Mouse (Mus musculus) limb, embryonic 10.5 days (tissue): ENCODE data around the gene Grifin. TPM values are rescaled to one million over a fixed set of nuclear protein-coding genes. Genes with fewer than 3 reads are reported as not detected.
A peak's percentile ranks its signal among the peaks of the same experiment; 100 is the strongest.

Source experiments
- DNase-seq: peaks from one replicate; pipeline ENCODE4 v3.0.0-alpha.2; 2017; ENCODE audit warnings: low spot score
- H3K27ac ChIP-seq: fragments of 300-500 bp; sonication (generic); 2 replicates; pipeline ENCODE4 v1.5.1; 2016; ENCODE audit warnings: mild to moderate bottlenecking
- H3K27me3 ChIP-seq: fragments of 300-500 bp; sonication (generic); 2 replicates; pipeline ENCODE4 v1.6.1; 2016; ENCODE audit warnings: low read depth, mild to moderate bottlenecking; ENCODE audit not compliant: poor library complexity, severe bottlenecking
- H3K36me3 ChIP-seq: fragments of 300-500 bp; sonication (generic); 2 replicates; pipeline ENCODE4 v1.6.1; 2016; ENCODE audit warnings: mild to moderate bottlenecking, moderate library complexity
- H3K4me1 ChIP-seq: fragments of 300-500 bp; sonication (generic); 2 replicates; pipeline ENCODE4 v1.6.1; 2016
- H3K4me3 ChIP-seq: fragments of 300-500 bp; sonication (generic); 2 replicates; pipeline ENCODE4 v1.5.1; 2016; ENCODE audit warnings: mild to moderate bottlenecking, moderate library complexity
- H3K9me3 ChIP-seq: fragments of 300-500 bp; sonication (generic); replicated peaks from 2 replicates; pipeline ENCODE4 v1.6.1; 2016; ENCODE audit warnings: mild to moderate bottlenecking
- WGBS: fragments of 180-500 bp; shearing (Covaris S2); methylation state at CpG from one replicate; pipeline ENCODE4 v1.1.7; 2016; 5-methylcytosine and 5-hydroxymethylcytosine counted together
- polyA plus RNA-seq: library from polyadenylated mRNA; unstranded; fragments of >200 nt; fragmentation: Nextera tagmentation; extraction: Ambion mirVana; gene quantifications from 2 replicates; pipeline ENCODE4 v1.2.1, GENCODE M21; 2016

Grifin gene
- polyA plus RNA-seq, 1 experiment from 2014 or later, result not detected

- Histone ChIP-seq H3K36me3 (no peaks in the 10 kb centered on the region), H3K27ac (no peak overlapping the region), H3K4me3 (no peak overlapping the region), H3K9me3 (no peaks in the 10 kb centered on the region), H3K4me1 (peaks cover 62% of the 10 kb centered on the region), H3K27me3 (peaks cover 63% of the 10 kb centered on the region)
- 13% methylated on average over 3 of the region's 3 CpGs for WGBS
- no peak for DNase-seq
Observed at GRCm38 (mm10) chr5:140605228-140605627, 40.4 kb upstream of the Grifin start.

GRCm38 (mm10) chr5:140604386-140604785 is 39.5 kb upstream of the Grifin start:
- no peaks in the 10 kb centered on the region for H3K36me3 ChIP-seq
- H3K27me3 ChIP-seq, result peaks cover 55% of the 10 kb centered on the region
- DNase-seq, result no peak
- H3K27ac ChIP-seq, result no peak overlapping the region
- 81% methylated on average over 8 of the region's 8 CpGs for WGBS
- peaks cover 58% of the 10 kb centered on the region for H3K4me1 ChIP-seq
- H3K9me3 ChIP-seq, result no peaks in the 10 kb centered on the region
- H3K4me3 ChIP-seq, result no peak overlapping the region

- Histone ChIP-seq H3K27ac (no peak overlapping the region), H3K36me3 (no peaks in the 10 kb centered on the region), H3K27me3 (peaks cover 36% of the 10 kb centered on the region), H3K4me1 (peaks cover 40% of the 10 kb centered on the region), H3K9me3 (no peaks in the 10 kb centered on the region), H3K4me3 (no peak overlapping the region)
- no peak for DNase-seq
- 43% methylated on average over 2 of the region's 2 CpGs for WGBS
Observed at GRCm38 (mm10) chr5:140602540-140602939, 37.7 kb upstream of the Grifin start.

- H3K9me3 ChIP-seq, result no peaks in the 10 kb centered on the region
- H3K27ac ChIP-seq, result no peak overlapping the region
- H3K4me3 ChIP-seq, result no peak overlapping the region
- H3K27me3 ChIP-seq, result peaks cover 28% of the 10 kb centered on the region
- H3K36me3 ChIP-seq, result no peaks in the 10 kb centered on the region
- no peak for DNase-seq
- peaks cover 37% of the 10 kb centered on the region for H3K4me1 ChIP-seq
- 80% methylated on average over 12 of the region's 12 CpGs for WGBS
Observed at GRCm38 (mm10) chr5:140601712-140602111, 36.8 kb upstream of the Grifin start.

GRCm38 (mm10) chr5:140599939-140600338 is 35.1 kb upstream of the Grifin start:
- Histone ChIP-seq H3K4me3 (no peak overlapping the region), H3K27ac (peak overlapping the region; percentile 11; the same call in 1 of the 2 replicates), H3K4me1 (peaks cover 20% of the 10 kb centered on the region), H3K27me3 (peaks cover 10% of the 10 kb centered on the region), H3K36me3 (no peaks in the 10 kb centered on the region), H3K9me3 (no peaks in the 10 kb centered on the region)
- DNase-seq, result no peak
- WGBS, result 45% methylated on average over 5 of the region's 5 CpGs

GRCm38 (mm10) chr5:140597787-140598186 is 32.9 kb upstream of the Grifin start:
- 89% methylated on average over 4 of the region's 4 CpGs for WGBS
- Histone ChIP-seq H3K36me3 (no peaks in the 10 kb centered on the region), H3K27me3 (no peaks in the 10 kb centered on the region), H3K4me3 (no peak overlapping the region), H3K9me3 (no peaks in the 10 kb centered on the region), H3K4me1 (peaks cover 20% of the 10 kb centered on the region), H3K27ac (no peak overlapping the region)
- no peak for DNase-seq

- no peak for DNase-seq
- H3K36me3 ChIP-seq, result no peaks in the 10 kb centered on the region
- no peaks in the 10 kb centered on the region for H3K27me3 ChIP-seq
- no peaks in the 10 kb centered on the region for H3K9me3 ChIP-seq
- 74% methylated on average over 18 of the region's 18 CpGs for WGBS
- no peak overlapping the region for H3K27ac ChIP-seq
- H3K4me3 ChIP-seq, result no peak overlapping the region
- H3K4me1 ChIP-seq, result peaks cover 16% of the 10 kb centered on the region
Observed at GRCm38 (mm10) chr5:140596927-140597588, 32.2 kb upstream of the Grifin start.

GRCm38 (mm10) chr5:140596426-140596825 is 31.6 kb upstream of the Grifin start:
- no peak overlapping the region for H3K27ac ChIP-seq
- H3K4me3 ChIP-seq, result no peak overlapping the region
- WGBS, result 83% methylated on average over 3 of the region's 3 CpGs
- H3K4me1 ChIP-seq, result peaks cover 22% of the 10 kb centered on the region
- DNase-seq, result no peak
- H3K36me3 ChIP-seq, result no peaks in the 10 kb centered on the region
- H3K27me3 ChIP-seq, result no peaks in the 10 kb centered on the region
- no peaks in the 10 kb centered on the region for H3K9me3 ChIP-seq

- 78% methylated on average over 5 of the region's 5 CpGs for WGBS
- no peak overlapping the region for H3K27ac ChIP-seq
Observed at GRCm38 (mm10) chr5:140594846-140595245, 30.0 kb upstream of the Grifin start.

GRCm38 (mm10) chr5:140589082-140589774 is 24.4 kb upstream of the Grifin start:
- Histone ChIP-seq H3K27me3 (no peaks in the 10 kb centered on the region), H3K4me1 (peaks cover 13% of the 10 kb centered on the region), H3K36me3 (no peaks in the 10 kb centered on the region), H3K27ac (no peak overlapping the region), H3K9me3 (no peaks in the 10 kb centered on the region), H3K4me3 (no peak overlapping the region)
- DNase-seq, result no peak
- WGBS, result 86% methylated on average over 16 of the region's 16 CpGs

More at GRCm38 (mm10) chr5:140594846-140595245, 30.0 kb upstream of the Grifin start:
- H3K27me3 ChIP-seq, result no peaks in the 10 kb centered on the region
- H3K4me3 ChIP-seq, result no peak overlapping the region
- H3K9me3 ChIP-seq, result no peaks in the 10 kb centered on the region
- DNase-seq, result no peak
- no peaks in the 10 kb centered on the region for H3K36me3 ChIP-seq
- peaks cover 16% of the 10 kb centered on the region for H3K4me1 ChIP-seq

GRCm38 (mm10) chr5:140583732-140584368 is 19.0 kb upstream of the Grifin start:
- no peaks in the 10 kb centered on the region for H3K36me3 ChIP-seq
- no peaks in the 10 kb centered on the region for H3K9me3 ChIP-seq
- DNase-seq, result no peak
- H3K27me3 ChIP-seq, result peaks cover 5% of the 10 kb centered on the region; the same call in 1 of the 2 replicates
- whole genome bisulfite sequencing, result 23% methylated on average over 6 of the region's 6 CpGs
- H3K4me3 ChIP-seq, result no peak overlapping the region
- H3K27ac ChIP-seq, result peak overlapping the region; percentile 81
- peaks cover 57% of the 10 kb centered on the region for H3K4me1 ChIP-seq

- Histone ChIP-seq H3K4me1 (peaks cover 61% of the 10 kb centered on the region), H3K27me3 (peaks cover 5% of the 10 kb centered on the region; the same call in 1 of the 2 replicates), H3K9me3 (no peaks in the 10 kb centered on the region), H3K4me3 (no peak overlapping the region), H3K36me3 (no peaks in the 10 kb centered on the region), H3K27ac (peak overlapping the region; percentile 81)
- 29% methylated on average over 8 of the region's 8 CpGs for WGBS
- no peak for DNase-seq
Observed at GRCm38 (mm10) chr5:140582995-140583731, 18.3 kb upstream of the Grifin start.
